Mouse (Mus musculus) frontal cortex, postnatal 14 days (tissue): Measurements from ENCODE around the gene Olfr251.
"Not testable (repeated sequence)": the region's sequence is repeated elsewhere in the genome, so short reads cannot be mapped to it uniquely, and the experiment has no call there.

Experiments used
- DNase-seq, 2 experiments: peaks; one replicate each; pipeline ENCODE4 v3.0.0; 2022; ENCODE audit warnings: low spot score in 2 of 2

The Olfr251 gene

GRCm38 (mm10) chr9:38376786-38377185 lies at the start of gene Olfr251:
Gene Olfr251, plus strand, starts transcription at chr9:38377086.
- no peak for DNase-seq

- DNase-seq, result no peak
Observed at GRCm38 (mm10) chr9:38328760-38329159, 48.1 kb upstream of the Olfr251 start, which contains the start of gene Olfr25. Gene Olfr25, plus strand, starts transcription at chr9:38329060.

GRCm38 (mm10) chr9:38348111-38348510 lies 28.8 kb upstream of the Olfr251 start, which contains the start of gene Olfr898:
Gene Olfr898, plus strand, starts transcription at chr9:38348411.
- no peak for DNase-seq

DNA sequence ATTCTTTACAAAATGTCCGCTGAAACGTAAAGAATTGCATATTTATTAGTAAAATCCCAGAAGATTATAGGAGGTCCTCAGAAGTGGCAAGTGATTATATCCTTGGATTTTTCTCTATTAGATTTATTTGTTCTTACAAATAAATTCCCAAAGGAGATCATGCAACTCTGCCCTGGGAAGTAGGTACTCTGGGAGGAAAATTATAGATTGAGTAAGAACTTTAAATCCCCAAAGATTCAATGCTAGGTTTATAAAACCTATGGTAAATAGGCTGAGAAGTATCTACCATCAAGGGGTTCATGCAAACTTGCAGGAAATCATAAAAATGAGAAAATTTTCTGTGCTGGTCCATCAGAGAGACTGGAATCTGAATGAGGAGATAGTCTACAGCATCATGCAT lies 10.3 kb upstream of the Olfr251 start, which contains the start of gene Olfr250:
Gene Olfr250, plus strand, starts transcription at position 301 of the 400 bp plus-strand sequence.
- DNase-seq, result no peak

DNA sequence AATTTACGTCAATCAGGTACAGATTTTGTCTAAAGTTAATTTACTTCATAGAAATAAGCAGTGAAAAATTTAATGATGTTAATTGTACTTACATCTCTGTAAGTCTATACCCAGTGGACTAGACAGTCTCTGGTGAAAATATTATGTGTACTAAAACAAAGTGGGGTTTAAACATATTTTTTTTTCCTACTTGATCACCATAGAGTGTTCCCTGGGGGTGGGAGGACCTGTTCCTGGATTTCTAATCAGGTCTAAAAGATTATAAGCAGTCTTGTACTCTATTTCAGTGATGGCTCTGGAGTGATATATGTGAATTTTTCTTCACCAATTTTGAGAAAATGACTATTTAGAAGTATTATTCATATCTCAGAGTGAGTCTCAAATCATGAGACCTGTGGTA lies 24.5 kb downstream of the Olfr251 start, which contains the start of gene Olfr147:
Gene Olfr147, plus strand, starts transcription at position 301 of the 400 bp plus-strand sequence.
- DNase-seq, result no peak

DNA sequence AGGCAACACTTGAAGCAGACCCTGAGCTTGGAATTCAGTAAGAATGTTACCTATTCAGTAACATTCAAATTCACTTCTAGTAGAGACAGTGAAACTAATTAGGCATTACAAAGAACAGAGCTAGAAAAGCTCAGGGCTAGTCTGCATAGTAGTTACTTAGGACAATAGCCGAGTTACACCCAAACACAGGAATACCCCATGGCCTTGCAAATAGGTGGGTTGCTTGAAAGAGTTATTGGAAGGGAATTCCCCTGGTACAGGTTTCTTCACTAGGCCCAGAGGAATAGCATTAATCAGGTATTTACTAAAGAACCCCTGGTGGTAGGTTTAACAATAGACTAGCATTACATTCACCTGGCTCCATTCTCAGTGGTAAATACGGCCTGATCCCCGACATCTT lies 30.6 kb downstream of the Olfr251 start:
- DNase-seq, result not testable (repeated sequence)

DNA sequence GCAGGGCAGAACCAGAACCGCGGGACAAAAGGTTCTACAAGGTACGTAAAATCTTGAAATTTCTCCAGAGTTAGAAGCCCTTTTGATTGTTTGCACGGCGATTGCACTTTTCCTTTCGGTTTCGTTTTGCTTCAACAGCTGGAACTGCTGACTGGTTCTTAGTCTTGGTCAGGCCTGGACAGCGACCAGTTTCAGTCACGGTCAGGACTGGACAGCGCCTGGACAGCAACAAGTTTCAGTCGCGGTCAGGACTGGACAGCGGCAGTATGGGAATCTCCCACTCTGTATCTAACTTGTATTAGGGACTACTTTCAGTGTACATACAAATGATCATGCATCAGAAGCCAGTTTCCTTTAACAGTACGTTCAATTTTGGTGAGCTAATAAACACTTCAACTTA lies 36.6 kb downstream of the Olfr251 start:
- DNase-seq, result not testable (repeated sequence)

- DNase-seq, result no peak
Observed at GRCm38 (mm10) chr9:38423801-38424200, 46.9 kb downstream of the Olfr251 start.

DNA sequence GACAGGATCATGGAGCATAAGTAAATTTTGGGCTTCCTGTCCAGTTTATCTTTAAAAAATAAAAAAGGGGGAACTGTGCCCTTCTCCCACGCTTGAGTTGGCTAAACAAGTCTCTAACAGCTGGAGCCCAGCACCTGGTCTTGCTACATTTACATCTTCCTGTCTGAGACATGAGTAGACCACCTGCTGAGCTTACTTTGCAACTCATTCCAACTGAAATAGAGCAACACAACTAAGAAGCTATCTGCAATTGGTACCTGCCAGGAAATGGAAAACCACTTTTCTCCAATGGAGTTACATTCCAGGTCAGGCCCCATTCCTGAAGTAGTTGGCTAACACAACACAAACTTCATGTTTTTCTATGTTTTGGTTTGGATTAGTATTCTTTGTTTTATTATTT lies 50.1 kb downstream of the Olfr251 start:
- DNase-seq, result no peak

GRCm38 (mm10) chr9:38429155-38429554 lies 52.3 kb downstream of the Olfr251 start, which contains the start of gene Olfr901:
Gene Olfr901, plus strand, starts transcription at chr9:38429455.
- DNase-seq, result no peak
